Mouse (Mus musculus) embryonic fibroblast, embryonic 13.5 days (primary cell): ENCODE measurements around the gene Lrrc49. TPM values are rescaled to one million over a fixed set of nuclear protein-coding genes. Genes with fewer than 3 reads are reported as not detected.

Experiments
- H3K27ac ChIP-seq: 2 replicates; pipeline ENCODE4 v1.5.1; 2012; ENCODE audit warnings: low read length, control low read depth, inconsistent platforms; ENCODE audit not compliant: insufficient read depth
- H3K4me1 ChIP-seq: 2 replicates; pipeline ENCODE4 v1.6.1; 2011; ENCODE audit warnings: low read length; ENCODE audit not compliant: control insufficient read depth, insufficient read depth
- H3K4me3 ChIP-seq: 2 replicates; pipeline ENCODE4 v1.5.1; 2011; ENCODE audit warnings: mild to moderate bottlenecking, control low read depth, low read length; ENCODE audit not compliant: insufficient read depth
- CTCF ChIP-seq: IDR thresholded peaks from 2 replicates; pipeline ENCODE4 v1.5.1; 2011; ENCODE audit warnings: mild to moderate bottlenecking, control low read depth, low read length, moderate library complexity, borderline replicate concordance; ENCODE audit not compliant: insufficient read depth
- POLR2A ChIP-seq: IDR thresholded peaks from 2 replicates; pipeline ENCODE4 v1.6.1; 2011; ENCODE audit warnings: low read depth, mild to moderate bottlenecking, control low read depth, low read length, moderate library complexity
- polyA plus RNA-seq: library from polyadenylated mRNA; stranded (reverse); fragments of >200 nt; gene quantifications from 2 replicates; pipeline ENCODE4 v1.2.4, GENCODE M21; 2011; ENCODE audit warnings: low read depth; ENCODE audit not compliant: missing spikeins, insufficient read length

Gene Lrrc49
- polyA plus RNA-seq, 1 experiment = 16.6 TPM

DNA sequence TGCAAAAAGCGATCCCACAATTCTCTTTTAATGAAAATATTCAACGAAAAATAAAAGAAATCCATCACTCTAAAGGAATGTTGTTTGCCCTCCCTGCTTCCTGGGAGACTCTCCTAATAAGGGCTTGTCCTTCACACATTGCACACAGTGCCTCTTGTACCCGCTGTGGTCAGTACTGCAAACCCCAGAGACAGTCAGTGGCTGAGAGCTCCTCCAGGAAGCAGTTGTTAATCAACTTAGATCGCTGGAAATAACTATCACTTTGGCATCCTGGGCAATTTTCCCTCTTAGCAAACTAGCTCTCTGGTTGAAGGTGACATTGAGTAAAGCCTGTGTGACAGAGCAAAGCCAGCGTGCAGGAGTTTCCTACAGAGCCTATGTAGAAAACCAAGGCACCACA lies 160.9 kb downstream of the Lrrc49 start:
- TF ChIP-seq POLR2A (no peak), CTCF (no peak)
- Histone ChIP-seq H3K27ac (no peak overlapping the region; the same call in 1 of the 2 replicates), H3K4me1 (peaks cover 11% of the 10 kb centered on the region), H3K4me3 (no peak overlapping the region)

DNA sequence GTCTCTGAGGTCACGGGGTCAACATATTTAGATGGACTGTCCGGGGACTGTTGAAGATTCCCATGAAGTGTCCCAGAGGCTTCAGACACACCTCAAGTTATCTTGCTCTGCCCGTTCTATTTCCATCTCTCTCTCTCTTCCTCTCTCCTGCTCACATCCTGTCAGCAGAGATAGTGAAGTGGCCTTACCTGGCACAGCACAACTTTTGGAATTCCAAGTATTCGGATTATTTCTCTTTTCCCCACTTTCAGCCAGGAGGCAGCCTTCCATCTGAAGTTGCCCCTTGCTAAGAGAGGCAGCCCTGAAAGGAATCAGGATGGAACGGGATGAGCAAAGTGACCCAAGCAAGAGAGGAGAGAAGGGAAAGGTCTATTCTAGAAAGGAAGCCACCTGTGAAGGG lies 161.8 kb downstream of the Lrrc49 start:
- no peak overlapping the region for H3K27ac ChIP-seq
- no peak overlapping the region for H3K4me3 ChIP-seq
- TF ChIP-seq CTCF (no peak), POLR2A (no peak)
- peaks cover 11% of the 10 kb centered on the region for H3K4me1 ChIP-seq

DNA sequence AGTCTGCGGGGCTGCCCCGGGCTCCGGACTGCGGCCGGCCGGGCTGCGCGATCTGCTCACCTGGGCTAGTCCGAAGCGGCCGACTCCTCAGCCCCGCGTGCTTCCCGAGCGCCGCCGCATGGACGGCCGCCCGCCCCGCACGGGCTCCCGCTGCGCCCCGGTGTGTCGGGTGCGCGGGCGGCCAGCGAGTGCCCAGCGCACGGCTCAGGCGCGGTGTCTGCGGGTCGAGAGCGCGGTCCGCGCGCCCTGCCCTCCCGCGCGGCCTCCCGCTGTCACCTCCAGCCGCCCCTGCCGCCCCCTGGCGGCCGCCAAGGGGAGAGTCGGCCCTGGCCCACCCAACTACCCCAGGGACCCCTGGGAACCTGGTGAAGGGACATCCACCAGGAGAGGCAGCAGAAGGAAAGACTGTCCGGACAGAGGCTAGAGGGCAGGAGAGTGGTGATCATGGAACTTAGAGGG lies 166.1 kb downstream of the Lrrc49 start, which contains the start of gene Thsd4:
TSS of gene Thsd4 (minus strand) at position 241 of the 459 bp plus-strand sequence.
- H3K27ac ChIP-seq = no peak within 1 kb of the TSS
- TF ChIP-seq POLR2A (no peak), CTCF (0 out of 2 replicates have a peak, but pooled peaks have one; percentile 5)
- H3K4me3 ChIP-seq = peak within 1 kb of the TSS; percentile 26; the same call in 1 of the 2 replicates
- peaks cover 6% of the 10 kb centered on the region for H3K4me1 ChIP-seq

DNA sequence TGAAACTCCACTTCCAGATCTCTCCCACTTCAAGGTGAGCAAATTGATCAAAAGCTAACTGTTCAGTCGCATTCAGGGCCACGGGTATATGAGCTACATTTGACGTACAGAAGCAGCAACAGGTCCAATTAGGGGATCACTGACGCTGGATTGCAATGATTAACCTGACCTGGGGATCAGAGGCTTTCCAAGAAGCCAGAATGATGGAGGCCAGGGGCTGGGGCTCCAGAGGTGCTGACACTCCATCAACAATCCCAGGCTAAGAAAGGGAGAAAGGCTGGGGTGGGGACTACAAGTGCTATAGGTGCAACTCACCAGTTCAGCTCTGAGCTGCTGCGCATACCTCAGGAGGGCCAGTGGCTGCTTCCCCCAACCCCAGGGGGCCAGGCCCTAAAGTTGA lies 166.8 kb downstream of the Lrrc49 start:
- H3K4me1 ChIP-seq = peaks cover under 1% of the 10 kb centered on the region; the same call in 1 of the 2 replicates
- H3K27ac ChIP-seq = no peak overlapping the region

DNA sequence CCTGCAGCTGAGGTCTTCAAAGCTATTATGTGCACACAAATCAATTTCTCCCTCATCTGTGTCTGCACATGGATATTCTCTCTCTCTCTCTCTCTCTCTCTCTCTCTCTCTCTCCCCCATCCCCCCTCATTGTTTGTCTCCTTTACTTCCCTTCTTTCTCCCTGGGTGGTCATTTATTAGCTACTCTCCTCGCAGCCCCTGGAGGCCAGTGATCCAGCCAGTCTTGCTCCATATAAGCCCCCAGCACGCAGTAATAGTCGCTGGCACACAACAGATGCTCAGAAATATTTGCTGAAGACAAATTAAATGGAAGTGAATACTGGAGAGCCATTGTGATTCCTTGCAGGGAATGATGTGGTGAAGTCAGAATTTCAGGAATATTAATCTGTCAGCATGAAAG lies 168.4 kb downstream of the Lrrc49 start:
- Histone ChIP-seq H3K4me1 (no peaks in the 10 kb centered on the region), H3K4me3 (no peak overlapping the region), H3K27ac (no peak overlapping the region)
- TF ChIP-seq POLR2A = no peak
- TF ChIP-seq CTCF = no peak

More for the DNA sequence above, 166.8 kb downstream of the Lrrc49 start:
- peak overlapping the region; percentile 26; the same call in 1 of the 2 replicates for H3K4me3 ChIP-seq
- no peak for TF ChIP-seq POLR2A
- TF ChIP-seq CTCF = no peak

Other genes with a start within 250 kb of the Lrrc49 start
- 3.8 and 7.0 TPM in 2 replicates for gene Thsd4, start 166.1 kb downstream of the Lrrc49 start, polyA plus RNA-seq
- 2.1 and 3.4 TPM in 2 replicates for gene Larp6, start 24.8 kb upstream of the Lrrc49 start, polyA plus RNA-seq
- 15.1 and 17.8 TPM in 2 replicates for gene Uaca, start 106.4 kb upstream of the Lrrc49 start, polyA plus RNA-seq